Mouse (Mus musculus): ENCODE measurements around the gene Ubb. TPM values are rescaled to one million over a fixed set of nuclear protein-coding genes. Genes with fewer than 3 reads are reported as not detected.

Ubb gene
- polyA plus RNA-seq, 1 experiment from 2014 or later: 3,674 TPM

- Histone ChIP-seq H3K27me3 (no peaks in the 10 kb centered on the region), H3K9ac (0 out of 2 replicates have a peak overlapping the region, but pooled peaks have one; percentile 15), H3K27ac (no peak overlapping the region), H3K4me3 (peak overlapping the region; percentile 87), H3K4me1 (peaks cover 4% of the 10 kb centered on the region), H3K9me3 (replicated peaks) (no peaks in the 10 kb centered on the region), H3K4me2 (replicated peaks) (peak overlapping the region; percentile 76), H3K36me3 (peaks cover 5% of the 10 kb centered on the region)
- 29% methylated on average over 7 of the region's 7 CpGs for WGBS
- no peak for ATAC-seq (ENCODE audit: low FRiP score)
These were observed 13.4 kb upstream of the Ubb start for GRCm38 (mm10) chr11:62537590-62537989.

DNA sequence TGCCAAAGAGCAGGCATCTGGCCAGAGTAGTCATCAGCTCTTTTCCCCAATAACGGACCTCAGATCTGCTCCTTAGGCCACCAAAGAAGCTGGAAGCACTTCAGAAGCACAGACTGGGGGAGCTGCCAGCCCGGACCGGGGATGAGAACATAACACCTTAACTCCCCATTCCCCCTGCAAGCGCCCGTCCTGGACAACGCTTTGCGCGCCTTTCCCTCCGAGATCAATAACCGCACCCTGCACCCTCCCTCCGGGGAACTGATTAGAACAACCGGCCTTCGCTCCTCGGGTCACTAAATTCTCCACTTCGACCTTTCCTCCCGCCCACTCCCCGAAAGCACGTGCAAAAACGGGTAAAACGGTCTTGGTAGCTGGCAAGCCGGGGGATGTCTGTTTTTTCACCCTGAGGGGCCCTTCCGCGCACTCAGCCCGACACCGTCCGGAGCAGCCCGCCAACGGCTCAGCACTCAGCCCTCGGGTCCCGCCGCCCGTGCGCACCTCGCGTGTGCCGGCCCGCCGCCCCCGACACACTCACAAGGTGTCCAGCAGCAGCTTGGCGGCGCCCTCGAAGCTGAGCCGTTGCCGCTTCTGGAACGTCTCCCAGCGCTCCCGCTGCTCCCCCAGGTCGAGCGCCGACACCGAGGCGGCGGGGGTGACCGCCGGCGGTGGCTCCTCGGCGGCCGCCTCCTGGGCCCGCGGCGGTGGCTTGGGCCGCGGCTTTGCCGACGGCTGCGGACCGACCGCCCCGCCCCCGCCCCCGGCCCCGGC lies 12.5 kb upstream of the Ubb start:
- peak overlapping the region; percentile 69 for H3K27ac ChIP-seq
- under 1% methylated on average over 59 of the region's 73 CpGs for WGBS
- H3K4me1 ChIP-seq: peaks cover 4% of the 10 kb centered on the region
- H3K36me3 ChIP-seq: peaks cover 5% of the 10 kb centered on the region
- no peaks in the 10 kb centered on the region for H3K27me3 ChIP-seq
- H3K4me3 ChIP-seq: peak overlapping the region; percentile 87
- peak overlapping the region; percentile 76 for H3K4me2 ChIP-seq (replicated peaks)
- H3K9ac ChIP-seq: peak overlapping the region; percentile 94
- no peaks in the 10 kb centered on the region for H3K9me3 ChIP-seq (replicated peaks)
- ATAC-seq (ENCODE audit: low FRiP score): peak; percentile 87

- ATAC-seq (ENCODE audit: low FRiP score): peak; percentile 87
- H3K4me2 ChIP-seq (replicated peaks): peak within 1 kb of the TSS; percentile 76
These were observed 11.7 kb upstream of the Ubb start, which contains the start of gene Cenpv for GRCm38 (mm10) chr11:62539089-62539890. Gene Cenpv (minus strand): TSS chr11:62539261.

DNA sequence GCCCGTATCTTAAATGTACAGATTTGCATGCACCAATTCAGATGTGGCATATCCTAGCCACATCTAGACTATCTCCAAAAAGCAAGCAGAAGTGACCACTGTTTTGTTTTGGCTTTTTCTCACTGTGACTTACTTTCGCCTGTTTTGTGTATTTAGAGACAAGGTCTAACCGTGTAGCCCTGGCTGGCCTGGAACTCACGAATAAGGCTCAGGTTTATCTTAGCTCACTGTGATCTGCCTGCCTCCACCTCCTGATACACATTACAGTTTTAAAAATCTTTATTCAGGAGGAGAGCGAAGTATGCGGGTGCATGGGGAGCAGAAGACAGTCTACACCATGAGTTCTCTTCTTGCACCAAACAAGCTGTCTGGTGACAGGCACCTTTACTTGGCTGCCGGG lies 10.8 kb upstream of the Ubb start:
- ATAC-seq (ENCODE audit: low FRiP score): no peak
- H3K27ac ChIP-seq: no peak overlapping the region
- no peak overlapping the region for H3K9ac ChIP-seq
- peaks cover 4% of the 10 kb centered on the region for H3K4me1 ChIP-seq
- 80% methylated on average over 7 of the region's 7 CpGs for WGBS
- H3K4me2 ChIP-seq (replicated peaks): no peak overlapping the region
- H3K4me3 ChIP-seq: no peak overlapping the region
- no peaks in the 10 kb centered on the region for H3K27me3 ChIP-seq
- H3K9me3 ChIP-seq (replicated peaks): no peaks in the 10 kb centered on the region
- peaks cover 5% of the 10 kb centered on the region for H3K36me3 ChIP-seq

More at GRCm38 (mm10) chr11:62539089-62539890, 11.7 kb upstream of the Ubb start, which contains the start of gene Cenpv:
- peak within 1 kb of the TSS; percentile 94 for H3K9ac ChIP-seq
- H3K9me3 ChIP-seq (replicated peaks): no peaks in the 10 kb centered on the region
- H3K4me1 ChIP-seq: peaks cover 4% of the 10 kb centered on the region
- peaks cover 5% of the 10 kb centered on the region for H3K36me3 ChIP-seq
- no peaks in the 10 kb centered on the region for H3K27me3 ChIP-seq
- H3K27ac ChIP-seq: peak within 1 kb of the TSS; percentile 69
- H3K4me3 ChIP-seq: peak within 1 kb of the TSS; percentile 87
- 6% methylated on average over 54 of the region's 57 CpGs for WGBS

DNA sequence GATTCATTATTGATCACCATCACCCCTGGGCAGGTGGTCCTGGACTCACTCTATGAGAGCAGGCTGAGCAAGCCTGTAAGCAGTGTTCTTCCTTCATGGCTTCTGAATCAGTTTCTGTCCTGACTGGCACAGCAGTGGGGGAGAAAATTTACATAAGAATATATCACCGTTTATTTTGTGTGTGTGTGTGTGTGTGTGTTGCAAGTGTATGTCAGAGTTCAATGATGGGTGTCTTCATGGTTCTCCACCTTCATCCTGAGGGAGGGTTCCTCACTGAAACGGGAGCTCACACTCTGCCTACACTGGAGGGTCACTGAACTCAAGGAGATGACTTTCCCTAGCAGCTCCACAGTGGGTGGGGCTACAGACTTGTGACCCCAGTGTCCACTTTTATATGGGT lies 10.0 kb upstream of the Ubb start:
- H3K4me3 ChIP-seq: no peak overlapping the region
- no peaks in the 10 kb centered on the region for H3K36me3 ChIP-seq
- H3K4me2 ChIP-seq (replicated peaks): no peak overlapping the region
- H3K27ac ChIP-seq: no peak overlapping the region
- H3K9ac ChIP-seq: no peak overlapping the region
- WGBS: 60% methylated on average over 2 of the region's 2 CpGs
- H3K4me1 ChIP-seq: peaks cover 4% of the 10 kb centered on the region
- H3K27me3 ChIP-seq: no peaks in the 10 kb centered on the region
- H3K9me3 ChIP-seq (replicated peaks): no peaks in the 10 kb centered on the region
- ATAC-seq (ENCODE audit: low FRiP score): no peak

DNA sequence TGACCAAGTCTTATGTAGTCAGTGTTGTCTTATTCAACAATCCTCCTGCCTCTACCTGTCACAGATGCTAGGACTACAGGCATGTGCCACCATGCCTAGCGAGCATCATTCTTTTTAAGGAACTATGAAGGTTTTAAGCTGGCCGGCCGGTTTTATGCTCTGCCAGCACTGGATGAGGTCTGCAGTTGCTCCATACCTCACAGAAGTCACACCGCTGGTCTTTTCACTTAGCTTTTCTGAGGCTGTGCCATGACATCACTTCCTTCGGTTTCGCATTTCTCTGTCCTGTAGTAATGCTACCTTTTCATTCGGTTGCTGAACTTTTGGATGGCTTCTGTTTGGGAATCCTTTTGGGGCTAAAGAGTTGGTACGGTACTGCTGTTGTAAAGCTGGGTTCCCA lies 9.4 kb upstream of the Ubb start:
- ATAC-seq (ENCODE audit: low FRiP score): no peak
- peaks cover 4% of the 10 kb centered on the region for H3K4me1 ChIP-seq
- 80% methylated on average over 8 of the region's 8 CpGs for WGBS
- no peak overlapping the region for H3K9ac ChIP-seq
- H3K36me3 ChIP-seq: no peaks in the 10 kb centered on the region
- H3K27ac ChIP-seq: no peak overlapping the region
- H3K4me3 ChIP-seq: no peak overlapping the region
- no peak overlapping the region for H3K4me2 ChIP-seq (replicated peaks)
- H3K27me3 ChIP-seq: no peaks in the 10 kb centered on the region
- no peaks in the 10 kb centered on the region for H3K9me3 ChIP-seq (replicated peaks)

- no peak overlapping the region for H3K9ac ChIP-seq
- H3K9me3 ChIP-seq (replicated peaks): no peaks in the 10 kb centered on the region
- WGBS: 97% methylated on average over 3 of the region's 3 CpGs
These were observed 7.0 kb upstream of the Ubb start for GRCm38 (mm10) chr11:62543991-62544390.

GRCm38 (mm10) chr11:62549782-62550181 lies 1.2 kb upstream of the Ubb start:
- H3K9ac ChIP-seq: peak overlapping the region; percentile 38
- H3K36me3 ChIP-seq: peaks cover 13% of the 10 kb centered on the region; the same call in 1 of the 2 replicates
- H3K4me2 ChIP-seq (replicated peaks): peak overlapping the region; percentile 76
- peak overlapping the region; percentile 67 for H3K4me3 ChIP-seq
- peaks cover 21% of the 10 kb centered on the region for H3K4me1 ChIP-seq
- H3K27me3 ChIP-seq: no peaks in the 10 kb centered on the region
- no peak for ATAC-seq (ENCODE audit: low FRiP score)
- WGBS: 23% methylated on average over 5 of the region's 5 CpGs
- H3K27ac ChIP-seq: peak overlapping the region; percentile 99
- no peaks in the 10 kb centered on the region for H3K9me3 ChIP-seq (replicated peaks)

More at GRCm38 (mm10) chr11:62543991-62544390, 7.0 kb upstream of the Ubb start:
- Histone ChIP-seq H3K4me1 (no peaks in the 10 kb centered on the region; the same call in 1 of the 2 replicates), H3K27me3 (no peaks in the 10 kb centered on the region), H3K27ac (no peak overlapping the region), H3K4me2 (replicated peaks) (no peak overlapping the region), H3K4me3 (no peak overlapping the region), H3K36me3 (no peaks in the 10 kb centered on the region)
- ATAC-seq (ENCODE audit: low FRiP score): no peak

GRCm38 (mm10) chr11:62550227-62550685 lies 715 bp upstream of the Ubb start:
- Histone ChIP-seq H3K9ac (peak overlapping the region; percentile 95), H3K36me3 (peaks cover 17% of the 10 kb centered on the region; the same call in 1 of the 2 replicates), H3K4me1 (peaks cover 26% of the 10 kb centered on the region), H3K4me2 (replicated peaks) (peak overlapping the region; percentile 76), H3K27me3 (no peaks in the 10 kb centered on the region), H3K9me3 (replicated peaks) (no peaks in the 10 kb centered on the region), H3K4me3 (peak overlapping the region; percentile 67), H3K27ac (peak overlapping the region; percentile 99)
- no peak; the same call in 1 of the 2 replicates for ATAC-seq (ENCODE audit: low FRiP score)
- WGBS: 4% methylated on average over 11 of the region's 11 CpGs

DNA sequence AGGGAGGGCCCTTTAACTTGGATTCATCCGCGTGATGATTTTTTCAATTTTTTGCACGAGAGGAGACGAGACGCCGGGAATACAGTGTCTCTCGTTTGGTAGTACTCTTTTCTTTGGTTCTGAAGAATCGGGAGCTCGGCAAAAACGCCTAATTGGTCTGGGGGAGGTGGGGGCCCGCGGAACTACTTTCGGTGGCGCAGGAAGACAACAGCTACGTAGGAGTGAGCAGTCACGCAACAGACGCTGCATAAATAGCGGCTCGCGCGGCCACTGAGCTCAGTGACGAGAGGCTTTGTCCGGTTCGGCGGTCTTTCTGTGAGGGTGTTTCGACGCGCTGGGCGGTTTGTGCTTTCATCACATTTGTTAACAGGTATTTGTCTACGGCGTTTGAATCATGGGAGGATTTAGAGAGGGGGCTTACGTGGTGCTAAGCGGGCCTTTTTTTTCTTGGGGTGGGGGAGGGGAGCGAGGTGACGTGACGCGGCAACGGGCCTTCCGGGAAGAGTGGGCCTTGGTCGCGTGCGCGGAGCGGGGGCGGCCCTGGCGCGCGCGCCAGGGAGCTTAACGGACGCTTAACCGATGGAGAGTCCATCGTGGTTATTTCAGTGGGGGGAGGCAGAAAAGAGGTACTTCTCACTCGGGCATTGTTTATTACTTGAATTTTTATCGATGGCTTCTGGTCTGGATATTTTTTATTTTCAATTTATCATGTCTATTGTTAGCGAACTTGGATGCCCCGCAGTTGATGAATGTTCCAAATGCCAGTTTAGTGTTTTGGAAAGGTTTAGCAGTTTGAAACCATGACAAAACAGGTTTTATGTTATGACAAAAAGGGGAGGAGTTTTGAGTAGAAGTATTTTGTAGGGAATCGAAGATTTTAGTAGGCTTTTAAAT lies 502 bp downstream of the Ubb start:
- peaks cover 20% of the 10 kb centered on the region; the same call in 1 of the 2 replicates for H3K36me3 ChIP-seq
- ATAC-seq (ENCODE audit: low FRiP score): peak; percentile 90
- peak overlapping the region; percentile 76 for H3K4me2 ChIP-seq (replicated peaks)
- H3K9me3 ChIP-seq (replicated peaks): no peaks in the 10 kb centered on the region
- no peaks in the 10 kb centered on the region for H3K27me3 ChIP-seq
- H3K27ac ChIP-seq: peak overlapping the region; percentile 99
- peak overlapping the region; percentile 67 for H3K4me3 ChIP-seq
- under 1% methylated on average over 58 of the region's 58 CpGs for WGBS
- H3K4me1 ChIP-seq: peaks cover 31% of the 10 kb centered on the region
- H3K9ac ChIP-seq: peak overlapping the region; percentile 78

DNA sequence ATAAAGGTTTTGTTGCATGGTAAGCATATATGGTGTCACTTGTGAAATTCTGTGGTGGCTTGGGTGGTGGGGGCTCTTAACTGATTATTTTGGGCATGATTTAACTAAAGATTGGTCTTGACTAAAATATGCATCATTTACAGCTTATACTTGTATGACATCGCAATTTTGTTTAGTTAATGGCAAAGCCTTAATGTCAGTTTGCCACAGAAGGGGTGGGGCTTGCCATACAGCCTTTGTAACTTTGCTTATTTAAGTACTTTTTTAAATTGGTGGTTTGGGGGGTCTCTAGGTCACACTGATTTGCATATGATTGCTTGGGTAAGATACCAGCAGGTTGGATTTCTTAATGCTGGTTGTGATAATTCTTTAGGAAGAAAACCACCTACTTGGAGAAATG lies 2.2 kb downstream of the Ubb start:
- no peaks in the 10 kb centered on the region for H3K9me3 ChIP-seq (replicated peaks)

More for the DNA sequence above, 2.2 kb downstream of the Ubb start:
- peak overlapping the region; percentile 47 for H3K9ac ChIP-seq
- peaks cover 20% of the 10 kb centered on the region; the same call in 1 of the 2 replicates for H3K36me3 ChIP-seq
- ATAC-seq (ENCODE audit: low FRiP score): no peak
- H3K4me1 ChIP-seq: peaks cover 31% of the 10 kb centered on the region
- no peaks in the 10 kb centered on the region for H3K27me3 ChIP-seq
- H3K27ac ChIP-seq: no peak overlapping the region
- H3K4me3 ChIP-seq: peak overlapping the region; percentile 47
- 38% methylated on average over 1 of the region's 1 CpGs for WGBS
- H3K4me2 ChIP-seq (replicated peaks): peak overlapping the region; percentile 98

Measured in hindbrain, embryonic 12.5 days (tissue).